Mouse (Mus musculus) intestine, postnatal 0 days (tissue): ENCODE data around the gene Hoxb1. TPM values are rescaled to one million over a fixed set of nuclear protein-coding genes. Genes with fewer than 3 reads are reported as not detected.

ENCODE experiments used
- ATAC-seq: fragments of 200-750 bp; cut with Nextera tagmentation; 2 replicates; pipeline ENCODE4 v1.8.0; 2017; ENCODE audit warnings: mild to moderate bottlenecking, moderate TSS enrichment, moderate library complexity
- H3K27ac ChIP-seq: fragments of 300-500 bp; sonication (generic); 2 replicates; pipeline ENCODE4 v1.5.1; 2014; ENCODE audit warnings: mild to moderate bottlenecking, low read depth, low read length, moderate library complexity
- H3K27me3 ChIP-seq: fragments of 300-500 bp; sonication (generic); replicated peaks from 2 replicates; pipeline ENCODE4 v1.6.1; 2014; ENCODE audit warnings: low read length, mixed read lengths; ENCODE audit not compliant: control insufficient read depth, insufficient read depth
- H3K36me3 ChIP-seq: fragments of 300-500 bp; sonication (generic); 2 replicates; pipeline ENCODE4 v1.6.1; 2014; ENCODE audit warnings: mild to moderate bottlenecking, moderate library complexity; ENCODE audit not compliant: control insufficient read depth, insufficient read depth
- H3K4me1 ChIP-seq: fragments of 300-500 bp; sonication (generic); replicated peaks from 2 replicates; pipeline ENCODE4 v1.6.1; 2014; ENCODE audit warnings: antibody characterized with exemption, low read length, mixed read lengths; ENCODE audit not compliant: control insufficient read depth, insufficient read depth
- H3K4me2 ChIP-seq: fragments of 300-500 bp; sonication (generic); replicated peaks from 2 replicates; pipeline ENCODE4 v1.6.1; 2014; ENCODE audit warnings: low read depth, mild to moderate bottlenecking, moderate library complexity
- H3K4me3 ChIP-seq: fragments of 300-500 bp; sonication (generic); 2 replicates; pipeline ENCODE4 v1.5.1; 2014; ENCODE audit warnings: low read depth, low read length
- H3K9ac ChIP-seq: fragments of 300-500 bp; sonication (generic); 2 replicates; pipeline ENCODE4 v1.6.1; 2014; ENCODE audit warnings: mild to moderate bottlenecking, low read depth, low read length
- H3K9me3 ChIP-seq: fragments of 300-500 bp; sonication (generic); 2 replicates; pipeline ENCODE4 v1.6.1; 2016; ENCODE audit warnings: mixed run types; ENCODE audit not compliant: control insufficient read depth
- CTCF ChIP-seq: sonication (generic); IDR thresholded peaks from 2 replicates; pipeline ENCODE4 v1.5.1; 2016; ENCODE audit warnings: low read depth, mild to moderate bottlenecking, control low read depth, antibody characterized with exemption, moderate library complexity
- WGBS: fragments of 180-500 bp; shearing (Covaris S2); extraction: QIAGEN DNeasy Blood & Tissue Kit; methylation state at CpG from one replicate; pipeline ENCODE4 v1.1.7; 2014; 5-methylcytosine and 5-hydroxymethylcytosine counted together
- polyA plus RNA-seq: library from polyadenylated mRNA; unstranded; fragments of >200 nt; fragmentation: Nextera tagmentation; extraction: Ambion mirVana; gene quantifications from 2 replicates; pipeline ENCODE4 v1.2.1, GENCODE M21; 2015

The Hoxb1 gene
- polyA plus RNA-seq, 1 experiment from 2014 or later = not detected

GRCm38 (mm10) chr11:96324965-96325364 lies 40.6 kb upstream of the Hoxb1 start:
- Histone ChIP-seq H3K4me1 (no peaks in the 10 kb centered on the region; the same call in 1 of the 2 replicates), H3K27me3 (peaks cover 12% of the 10 kb centered on the region), H3K9me3 (no peaks in the 10 kb centered on the region), H3K4me3 (peak overlapping the region; percentile 17), H3K27ac (no peak overlapping the region), H3K9ac (0 out of 2 replicates have a peak overlapping the region, but pooled peaks have one; percentile 57), H3K36me3 (no peaks in the 10 kb centered on the region), H3K4me2 (peak overlapping the region; percentile 83)
- ATAC-seq = no peak
- TF ChIP-seq CTCF = no peak
- WGBS = 37% methylated on average over 8 of the region's 8 CpGs

DNA sequence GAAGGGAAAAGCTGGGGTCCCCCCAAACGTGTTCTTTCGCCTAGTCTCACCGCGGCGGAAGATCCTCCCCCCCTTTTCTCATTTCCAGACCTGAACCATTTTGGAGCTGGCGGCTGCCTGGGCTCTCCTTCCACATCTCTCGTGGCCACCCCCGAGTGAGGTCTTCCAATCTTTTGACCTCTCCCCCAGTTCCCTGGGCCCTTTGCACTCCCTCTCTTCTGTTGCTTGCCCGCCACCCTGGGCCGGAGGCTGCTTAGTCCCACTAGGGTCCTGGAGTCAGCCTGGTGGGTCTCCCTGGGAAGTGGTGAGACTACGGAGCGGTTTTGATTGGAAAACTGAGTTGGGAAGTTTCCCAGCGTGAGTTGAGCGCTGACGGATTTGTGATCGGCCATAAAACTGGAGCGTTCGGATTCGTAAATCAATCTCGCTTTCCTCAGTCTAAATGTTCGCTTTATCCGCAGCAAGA lies 39.8 kb upstream of the Hoxb1 start:
- Histone ChIP-seq H3K27me3 (peaks cover 12% of the 10 kb centered on the region), H3K27ac (peak overlapping the region; percentile 73), H3K9me3 (no peaks in the 10 kb centered on the region), H3K9ac (peak overlapping the region; percentile 57), H3K4me3 (peak overlapping the region; percentile 17; the same call in 1 of the 2 replicates), H3K4me2 (peak overlapping the region; percentile 83), H3K4me1 (no peaks in the 10 kb centered on the region; the same call in 1 of the 2 replicates), H3K36me3 (no peaks in the 10 kb centered on the region)
- no peak for ATAC-seq
- WGBS = 26% methylated on average over 22 of the region's 22 CpGs
- TF ChIP-seq CTCF = no peak

GRCm38 (mm10) chr11:96326705-96327104 lies 38.8 kb upstream of the Hoxb1 start:
- H3K4me3 ChIP-seq = no peak overlapping the region
- WGBS = 32% methylated on average over 12 of the region's 12 CpGs

GRCm38 (mm10) chr11:96327122-96327521 lies 38.4 kb upstream of the Hoxb1 start:
- Histone ChIP-seq H3K4me3 (no peak overlapping the region), H3K9ac (peak overlapping the region; percentile 37; the same call in 1 of the 2 replicates)
- WGBS = 42% methylated on average over 7 of the region's 7 CpGs

More at GRCm38 (mm10) chr11:96326705-96327104, 38.8 kb upstream of the Hoxb1 start:
- Histone ChIP-seq H3K27me3 (peaks cover 13% of the 10 kb centered on the region), H3K4me1 (no peaks in the 10 kb centered on the region; the same call in 1 of the 2 replicates), H3K4me2 (peak overlapping the region; percentile 83), H3K9ac (peak overlapping the region; percentile 37; the same call in 1 of the 2 replicates), H3K9me3 (no peaks in the 10 kb centered on the region), H3K36me3 (no peaks in the 10 kb centered on the region), H3K27ac (peak overlapping the region; percentile 73; the same call in 1 of the 2 replicates)
- TF ChIP-seq CTCF = no peak
- ATAC-seq = no peak

GRCm38 (mm10) chr11:96327750-96328149 lies 37.8 kb upstream of the Hoxb1 start:
- Histone ChIP-seq H3K27ac (no peak overlapping the region; the same call in 1 of the 2 replicates), H3K4me3 (no peak overlapping the region), H3K36me3 (no peaks in the 10 kb centered on the region), H3K4me1 (peaks cover 3% of the 10 kb centered on the region; the same call in 1 of the 2 replicates), H3K4me2 (peak overlapping the region; percentile 83; the same call in 1 of the 2 replicates), H3K27me3 (peaks cover 24% of the 10 kb centered on the region), H3K9me3 (no peaks in the 10 kb centered on the region), H3K9ac (no peak overlapping the region)
- 54% methylated on average over 5 of the region's 5 CpGs for WGBS
- ATAC-seq = no peak
- no peak for TF ChIP-seq CTCF

More at GRCm38 (mm10) chr11:96327122-96327521, 38.4 kb upstream of the Hoxb1 start:
- Histone ChIP-seq H3K4me2 (peak overlapping the region; percentile 83; the same call in 1 of the 2 replicates), H3K9me3 (no peaks in the 10 kb centered on the region), H3K36me3 (no peaks in the 10 kb centered on the region), H3K27me3 (peaks cover 17% of the 10 kb centered on the region), H3K27ac (peak overlapping the region; percentile 73; the same call in 1 of the 2 replicates), H3K4me1 (peaks cover 3% of the 10 kb centered on the region; the same call in 1 of the 2 replicates)
- no peak for ATAC-seq
- TF ChIP-seq CTCF = no peak

DNA sequence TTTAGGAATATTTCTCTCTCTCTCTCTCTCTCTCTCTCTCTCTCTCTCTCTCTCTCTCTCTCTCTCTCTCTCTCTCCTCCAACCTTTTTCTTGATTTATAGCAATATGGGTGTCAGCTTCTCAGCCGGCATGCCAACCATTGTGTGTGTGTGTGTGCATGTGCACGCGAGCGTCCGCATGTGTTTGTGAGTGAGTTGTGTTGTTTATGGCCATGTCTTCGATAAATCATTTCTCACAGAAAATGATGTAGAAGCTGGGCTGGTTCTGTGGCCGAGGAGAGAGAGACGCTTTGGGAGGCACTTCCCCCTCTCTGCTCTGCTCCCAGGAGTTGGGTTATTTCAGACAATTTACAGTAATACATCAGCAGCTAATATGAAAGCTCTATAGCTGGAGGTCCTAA lies 36.9 kb upstream of the Hoxb1 start:
- TF ChIP-seq CTCF = no peak
- Histone ChIP-seq H3K27me3 (peaks cover 32% of the 10 kb centered on the region), H3K9ac (no peak overlapping the region), H3K27ac (no peak overlapping the region), H3K4me2 (0 out of 2 replicates have a peak overlapping the region, but pooled peaks have one; percentile 24), H3K4me3 (no peak overlapping the region), H3K36me3 (no peaks in the 10 kb centered on the region), H3K9me3 (no peaks in the 10 kb centered on the region), H3K4me1 (peaks cover 3% of the 10 kb centered on the region; the same call in 1 of the 2 replicates)
- WGBS = 34% methylated on average over 8 of the region's 8 CpGs
- ATAC-seq = no peak
